Mouse (Mus musculus): ENCODE results near the gene Zzef1. TPM values are rescaled to one million over a fixed set of nuclear protein-coding genes. Genes with fewer than 3 reads are reported as not detected.

The Zzef1 gene
- total RNA-seq, 2 experiments from 2014 or later, result 39.7 to 41.2 TPM

DNA sequence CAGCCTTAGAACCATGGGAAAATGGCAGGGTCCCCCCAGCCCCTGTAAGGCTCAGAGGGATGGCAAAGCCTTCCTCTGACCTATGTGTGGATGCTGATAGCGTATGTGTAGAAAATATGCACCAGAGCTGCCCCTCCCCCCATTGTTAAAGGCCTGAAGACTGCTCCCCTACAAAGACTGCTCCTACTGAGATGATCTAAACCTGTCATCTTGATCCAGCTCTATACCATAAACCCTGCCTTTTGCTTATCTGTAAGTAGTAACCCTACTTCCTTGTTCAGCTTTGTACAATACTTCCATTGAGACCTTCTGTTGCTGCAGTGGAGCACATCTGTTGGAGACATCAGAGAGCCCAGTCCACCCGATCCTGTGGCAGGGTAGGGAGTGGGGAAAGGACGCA lies 9.2 kb downstream of the Zzef1 start:
- DNase-seq (ENCODE audit: low spot score in 2 of 2), result no peak

- DNase-seq (ENCODE audit: low spot score in 2 of 2), result peak in 1 of 2 experiments; percentile 69
These were observed 10.5 kb downstream of the Zzef1 start for GRCm38 (mm10) chr11:72806556-72806955.

DNA sequence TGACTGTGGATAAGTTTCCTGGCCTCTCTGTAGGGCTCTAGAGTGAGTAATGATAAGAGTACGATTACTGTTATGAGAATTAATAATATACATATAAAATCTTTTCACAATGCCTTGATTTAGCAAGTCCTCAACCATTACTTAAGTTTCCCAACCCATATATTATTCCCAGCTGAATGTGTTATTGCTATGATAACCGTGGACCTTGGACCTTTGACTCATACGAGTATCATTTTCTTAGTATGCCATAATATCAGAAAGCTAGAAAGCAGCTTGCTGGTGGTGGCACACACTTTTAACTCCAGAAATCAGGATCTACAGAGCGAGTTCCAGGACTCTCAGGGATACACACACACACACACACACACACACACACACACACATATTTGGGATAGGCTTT lies 12.0 kb downstream of the Zzef1 start:
- DNase-seq (ENCODE audit: low spot score in 2 of 2), result no peak

DNA sequence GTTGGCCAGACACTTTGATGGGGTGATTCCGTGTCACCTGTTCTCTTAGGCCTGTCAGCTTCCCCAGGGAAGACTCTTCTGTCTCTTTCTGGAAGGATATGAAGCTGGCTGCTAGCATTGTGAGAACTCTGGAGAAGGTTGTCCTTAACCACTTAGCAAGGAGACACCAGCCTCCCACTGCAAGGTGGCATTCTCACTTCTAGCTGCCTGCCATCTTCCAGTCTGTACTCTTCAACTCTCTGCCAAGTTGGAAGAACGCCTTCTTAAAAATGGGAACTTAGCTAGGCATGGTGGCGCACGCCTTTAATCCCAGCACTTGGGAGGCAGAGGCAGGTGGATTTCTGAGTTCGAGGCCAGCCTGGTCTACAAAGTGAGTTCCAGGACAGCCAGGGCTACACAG lies 17.7 kb downstream of the Zzef1 start:
- DNase-seq (ENCODE audit: low spot score in 2 of 2), result no peak

- DNase-seq (ENCODE audit: low spot score in 2 of 2), result no peak
These were observed 18.2 kb downstream of the Zzef1 start for GRCm38 (mm10) chr11:72814188-72814587.

- no peak for DNase-seq (ENCODE audit: low spot score in 2 of 2)
These were observed 20.8 kb downstream of the Zzef1 start for GRCm38 (mm10) chr11:72816859-72817258.

GRCm38 (mm10) chr11:72818067-72818466 lies 22.0 kb downstream of the Zzef1 start:
- no peak for DNase-seq (ENCODE audit: low spot score in 2 of 2)

DNA sequence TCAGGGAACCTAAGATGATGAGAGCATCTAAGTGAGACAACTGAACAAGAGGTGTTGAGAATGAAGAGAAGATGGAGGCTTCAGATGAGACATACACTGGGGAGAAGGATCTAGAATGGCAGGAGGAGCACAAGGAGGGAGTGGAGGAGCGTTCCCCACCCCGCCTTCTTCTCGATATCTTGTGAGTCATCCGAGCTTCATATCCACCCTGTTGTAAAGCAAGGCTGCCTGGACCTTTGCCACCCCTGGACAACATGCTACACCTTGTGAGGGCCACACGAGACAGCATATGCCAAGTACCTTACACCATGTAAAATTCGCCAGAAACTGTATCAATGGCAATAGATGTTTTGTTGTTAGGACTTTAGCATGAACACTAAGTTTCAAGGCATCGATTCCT lies 25.0 kb downstream of the Zzef1 start:
- no peak for DNase-seq (ENCODE audit: low spot score in 2 of 2)

- no peak for DNase-seq (ENCODE audit: low spot score in 2 of 2)
These were observed 33.8 kb downstream of the Zzef1 start for GRCm38 (mm10) chr11:72829869-72830268.

- DNase-seq (ENCODE audit: low spot score in 2 of 2), result no peak
These were observed 46.7 kb downstream of the Zzef1 start for GRCm38 (mm10) chr11:72842731-72843130.

DNA sequence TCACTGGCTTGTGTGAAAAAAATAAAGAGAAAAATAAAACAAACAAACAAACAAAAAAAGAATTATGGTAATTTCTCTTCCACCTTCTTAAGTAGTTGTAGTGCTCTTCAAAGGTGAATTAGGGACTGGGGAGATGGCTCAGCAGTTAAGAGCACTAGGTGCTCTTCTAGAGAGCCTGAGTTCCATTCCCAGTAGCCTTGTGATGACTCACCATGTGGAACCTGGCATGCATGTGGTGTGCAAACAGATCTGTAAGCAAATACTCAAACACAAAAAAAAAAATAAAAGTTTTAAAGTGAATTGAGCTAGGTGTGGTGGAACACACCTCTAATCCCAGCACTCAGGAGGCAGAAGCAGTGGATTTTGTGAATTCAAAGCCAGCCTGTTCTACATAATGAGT lies 47.5 kb downstream of the Zzef1 start:
- DNase-seq (ENCODE audit: low spot score in 2 of 2), result no peak

GRCm38 (mm10) chr11:72845526-72845925 lies 49.5 kb downstream of the Zzef1 start:
- DNase-seq (ENCODE audit: low spot score in 2 of 2), result no peak

- no peak for DNase-seq (ENCODE audit: low spot score in 2 of 2)
These were observed 50.7 kb downstream of the Zzef1 start for GRCm38 (mm10) chr11:72846685-72847084.

DNA sequence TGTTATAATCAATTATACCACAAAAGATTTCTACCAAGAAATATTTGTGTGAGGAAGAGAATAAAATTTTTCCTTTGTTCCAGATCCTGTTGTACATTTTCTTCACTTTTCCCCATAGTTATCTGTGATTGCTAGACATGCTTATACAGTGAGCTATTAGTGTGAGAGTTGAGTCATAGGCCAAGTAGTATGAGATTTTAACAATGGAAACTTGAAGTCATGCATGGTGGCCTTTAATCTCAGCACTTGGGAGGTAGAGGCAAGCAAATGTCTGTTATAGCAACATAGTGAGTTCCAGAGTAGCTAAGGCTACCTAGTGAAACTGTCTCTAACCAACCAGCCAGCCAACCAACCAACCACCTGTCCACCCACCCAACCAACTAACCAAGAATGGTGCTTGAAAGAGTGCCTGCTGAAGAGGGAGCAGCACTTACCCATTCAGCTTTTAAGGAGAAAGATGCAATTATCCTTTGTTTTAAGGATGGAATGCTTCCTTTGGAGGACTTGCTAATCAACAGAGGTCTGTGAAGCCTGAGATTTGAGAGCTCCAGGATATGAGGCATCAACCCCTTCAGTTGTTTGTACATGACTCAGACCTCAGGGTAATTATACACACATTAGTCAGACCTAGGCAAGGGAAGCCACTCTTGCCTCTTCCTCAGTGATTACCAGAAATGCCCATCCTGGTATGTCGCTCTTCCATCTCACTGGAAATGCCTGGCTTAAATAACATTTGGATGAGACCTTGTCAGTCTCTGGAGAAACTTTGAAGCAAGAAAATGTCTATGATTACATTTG lies 52.0 kb downstream of the Zzef1 start:
- no peak for DNase-seq (ENCODE audit: low spot score in 2 of 2)

- DNase-seq (ENCODE audit: low spot score in 2 of 2), result no peak
These were observed 54.5 kb downstream of the Zzef1 start for GRCm38 (mm10) chr11:72850419-72851131.

DNA sequence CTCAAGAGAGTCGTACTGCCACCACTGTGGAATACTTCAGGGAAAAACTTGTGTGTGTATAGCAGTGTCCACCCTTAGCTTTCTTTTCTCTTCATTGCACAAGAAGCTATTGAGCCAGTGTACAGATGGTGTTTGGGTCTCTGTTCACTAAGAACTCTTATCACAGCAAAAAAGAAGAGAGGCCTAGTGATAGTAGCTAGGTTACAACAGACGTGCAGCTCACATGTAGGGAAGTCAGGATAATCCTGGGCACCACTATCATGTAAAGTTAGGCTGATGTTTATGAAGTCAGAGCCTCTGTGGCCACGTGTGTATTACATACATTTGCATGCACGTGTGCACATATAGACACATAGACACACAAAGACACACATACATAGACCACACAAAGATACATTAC lies 55.2 kb downstream of the Zzef1 start:
- DNase-seq (ENCODE audit: low spot score in 2 of 2), result no peak

DNA sequence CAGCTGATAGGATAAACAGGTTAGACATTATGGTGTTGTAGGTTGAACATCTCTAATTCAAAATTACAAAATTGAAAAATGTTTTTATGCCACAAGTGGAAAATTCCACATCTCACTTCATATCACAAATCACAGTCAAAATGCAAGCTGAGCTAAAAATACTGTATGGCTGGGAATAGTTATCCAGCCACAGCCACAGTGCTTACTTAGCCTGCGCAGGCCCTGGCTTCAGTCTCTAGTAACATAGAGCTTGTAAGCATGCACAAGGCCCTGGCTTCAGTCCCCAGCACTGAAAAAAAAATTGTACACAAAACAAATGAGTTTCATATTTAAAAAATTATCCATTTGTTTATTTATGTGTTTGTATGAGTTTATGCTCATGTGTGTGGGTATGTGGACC lies 56.1 kb downstream of the Zzef1 start:
- no peak for DNase-seq (ENCODE audit: low spot score in 2 of 2)

- no peak for DNase-seq (ENCODE audit: low spot score in 2 of 2)
These were observed 57.1 kb downstream of the Zzef1 start for GRCm38 (mm10) chr11:72853086-72853485.

- no peak for DNase-seq (ENCODE audit: low spot score in 2 of 2)
These were observed 58.2 kb downstream of the Zzef1 start for GRCm38 (mm10) chr11:72854251-72854650.

GRCm38 (mm10) chr11:72856764-72857163 lies 60.7 kb downstream of the Zzef1 start:
- DNase-seq (ENCODE audit: low spot score in 2 of 2), result no peak

GRCm38 (mm10) chr11:72861236-72861635 lies 65.2 kb downstream of the Zzef1 start:
- peak; percentile 24 to 57 for DNase-seq (ENCODE audit: low spot score in 2 of 2)

GRCm38 (mm10) chr11:72866446-72866845 lies 70.4 kb downstream of the Zzef1 start:
- DNase-seq (ENCODE audit: low spot score in 2 of 2), result no peak

GRCm38 (mm10) chr11:72872061-72872460 lies 76.0 kb downstream of the Zzef1 start:
- DNase-seq (ENCODE audit: low spot score in 2 of 2), result no peak
